8 mouse cellular contexts compared by ENCODE assay signal in genomic region chr2:57919102-57919731, GRCm38 (mm10).
A peak's percentile ranks its signal among the peaks of the same experiment; 100 is the strongest.
DNase-seq lines count a peak whose midpoint lies in the region; ATAC-seq and TF ChIP-seq lines count a peak whose summit lies in the region.

No protein-coding gene starts in this region.

- no peak for ATAC-seq in lung, embryonic 15.5 days (ENCODE audit: borderline replicate concordance, extremely low read depth, low FRiP score, low TSS enrichment)

- DNase-seq in cerebellum, adult 2 months = peak; percentile 36 to 56
- DNase-seq in cerebellum, adult 11 months = no peak
- peak; percentile 26 for DNase-seq in urinary bladder, postnatal 14 days (ENCODE audit: low spot score)
- no peak for DNase-seq in urinary bladder, postnatal 10 days (ENCODE audit: low spot score)
- peak; percentile 58 for DNase-seq in embryonic facial prominence, embryonic 10.5 days (ENCODE audit: low spot score)
- peak; percentile 54 for DNase-seq in induced T-regulatory cell, adult 2 months (ENCODE audit: low read depth)
- peak; percentile 30 for DNase-seq in skeletal muscle tissue, adult 2 months (ENCODE audit: low read depth, low spot score)

- no peak overlapping the region for H3K27ac ChIP-seq in cerebellum, adult 2 months (ENCODE audit: insufficient read depth, low read length)
- peak overlapping the region; percentile 40; the same call in 1 of the 2 replicates for H3K27ac ChIP-seq in embryonic facial prominence, embryonic 10.5 days (replicated peaks)
- no peak overlapping the region for H3K27ac ChIP-seq in lung, embryonic 15.5 days

- H3K4me3 ChIP-seq in cerebellum, adult 2 months (replicated peaks; ENCODE audit: insufficient read depth, low read depth, low read length) = no peak overlapping the region
- peak overlapping the region; percentile 36 for H3K4me3 ChIP-seq in embryonic facial prominence, embryonic 10.5 days
- no peak overlapping the region for H3K4me3 ChIP-seq in lung, embryonic 15.5 days

- 50% methylated on average over 14 of the region's 14 CpGs for WGBS in cerebellum, adult 2 months
- WGBS in embryonic facial prominence, embryonic 10.5 days = 31% methylated on average over 14 of the region's 14 CpGs
- 41% methylated on average over 14 of the region's 14 CpGs for WGBS in lung, embryonic 15.5 days

- TF ChIP-seq CTCF in cerebellum, adult 2 months (IDR thresholded peaks at IDR 0.05; ENCODE audit: borderline replicate concordance, insufficient read depth, low read depth, low read length) = no peak

- H3K27me3 ChIP-seq in cerebellum, adult 2 months (ENCODE audit: control insufficient read depth, insufficient read depth, low read length) = no peaks in the 10 kb centered on the region
- H3K27me3 ChIP-seq in embryonic facial prominence, embryonic 10.5 days (replicated peaks; ENCODE audit: low read depth, poor library complexity, severe bottlenecking) = no peaks in the 10 kb centered on the region
- no peaks in the 10 kb centered on the region for H3K27me3 ChIP-seq in lung, embryonic 15.5 days

- H3K9me3 ChIP-seq in embryonic facial prominence, embryonic 10.5 days = no peaks in the 10 kb centered on the region
- no peaks in the 10 kb centered on the region for H3K9me3 ChIP-seq in lung, embryonic 15.5 days

- peaks cover 4% of the 10 kb centered on the region; the same call in 1 of the 2 replicates for H3K4me1 ChIP-seq in cerebellum, adult 2 months (ENCODE audit: control insufficient read depth, insufficient read depth, low read length)
- 0 out of 2 replicates have a peak, but pooled peaks cover 2% of the 10 kb centered on the region for H3K4me1 ChIP-seq in embryonic facial prominence, embryonic 10.5 days
- no peaks in the 10 kb centered on the region for H3K4me1 ChIP-seq in lung, embryonic 15.5 days

- H3K9ac ChIP-seq in lung, embryonic 15.5 days = no peak overlapping the region

- H3K4me2 ChIP-seq in lung, embryonic 15.5 days = peak overlapping the region; percentile 22; the same call in 1 of the 2 replicates

- no peaks in the 10 kb centered on the region for H3K36me3 ChIP-seq in embryonic facial prominence, embryonic 10.5 days (replicated peaks)
- H3K36me3 ChIP-seq in lung, embryonic 15.5 days = no peaks in the 10 kb centered on the region

- no peak for TF ChIP-seq POLR2A in cerebellum, adult 2 months (IDR thresholded peaks at IDR 0.05; ENCODE audit: borderline replicate concordance, insufficient read depth, low read length)

Comparison
In these comparisons a context has a peak if more than half of its experiments do, and no peak if none do; other contexts are left out.
1. DNase-seq: peak in cerebellum, adult 2 months (2 of 2), urinary bladder, postnatal 14 days (single experiment), embryonic facial prominence, embryonic 10.5 days (single experiment), induced T-regulatory cell, adult 2 months (single experiment) and skeletal muscle tissue, adult 2 months (single experiment); none in cerebellum, adult 11 months (single experiment) and urinary bladder, postnatal 10 days (single experiment).